Mouse (Mus musculus) kidney, adult 18-20 months (tissue): ENCODE results near the gene 1700025C18Rik.
A peak's percentile ranks its signal among the peaks of the same experiment; 100 is the strongest.

Experiments
- DNase-seq: peaks from one replicate; pipeline ENCODE4 v3.0.0; 2021

1700025C18Rik gene

DNA sequence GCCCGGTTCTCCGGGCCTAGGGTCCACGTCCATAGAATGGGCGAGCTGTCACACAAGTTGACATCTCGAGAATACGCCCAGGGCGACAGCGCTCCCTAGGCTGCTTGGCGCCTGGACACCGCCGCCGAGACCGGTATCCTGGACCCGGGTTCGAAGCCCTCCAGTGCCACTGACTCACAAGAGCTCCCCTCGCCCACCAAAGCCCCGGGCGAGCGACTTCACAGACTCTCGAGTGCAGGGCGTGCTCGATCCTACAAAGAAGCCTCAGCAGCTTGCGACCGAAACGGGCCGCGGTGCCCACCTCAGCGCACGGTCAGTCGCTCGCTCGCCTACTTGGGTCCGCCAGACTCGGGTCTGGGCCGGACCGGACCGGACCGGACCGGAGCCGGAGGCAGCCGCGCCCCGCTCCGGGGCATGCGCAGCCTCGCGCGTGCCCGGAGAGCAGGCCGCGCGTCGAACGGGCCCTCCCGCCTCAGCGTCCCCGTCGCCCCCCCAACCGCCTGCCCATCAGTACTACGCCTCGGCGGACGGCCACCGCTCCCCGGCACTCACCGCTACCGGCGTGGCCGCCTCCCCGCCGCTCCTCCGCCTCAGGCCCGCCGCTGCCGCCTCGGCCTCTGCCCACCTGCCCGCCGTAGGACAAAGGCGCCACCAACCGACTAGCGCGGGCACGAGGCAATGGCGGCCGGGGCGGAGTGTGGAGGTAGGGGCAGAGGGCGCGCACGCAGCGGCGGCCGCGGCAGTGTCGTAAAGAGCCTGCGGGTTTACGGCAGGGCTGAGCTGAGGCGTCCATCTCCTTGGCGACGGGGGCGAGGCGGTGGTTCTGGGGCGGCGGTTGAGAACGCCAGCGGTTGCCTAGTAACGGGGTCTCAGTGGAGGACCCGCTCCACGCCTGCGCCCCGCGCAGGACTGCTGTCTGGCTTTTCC, 56.2 kb downstream of the 1700025C18Rik start, which contains the start of gene Ncoa5:
Ncoa5 (minus strand) TSS at position 737 of the 927 bp plus-strand sequence.
- peak; percentile 98 for DNase-seq

DNA sequence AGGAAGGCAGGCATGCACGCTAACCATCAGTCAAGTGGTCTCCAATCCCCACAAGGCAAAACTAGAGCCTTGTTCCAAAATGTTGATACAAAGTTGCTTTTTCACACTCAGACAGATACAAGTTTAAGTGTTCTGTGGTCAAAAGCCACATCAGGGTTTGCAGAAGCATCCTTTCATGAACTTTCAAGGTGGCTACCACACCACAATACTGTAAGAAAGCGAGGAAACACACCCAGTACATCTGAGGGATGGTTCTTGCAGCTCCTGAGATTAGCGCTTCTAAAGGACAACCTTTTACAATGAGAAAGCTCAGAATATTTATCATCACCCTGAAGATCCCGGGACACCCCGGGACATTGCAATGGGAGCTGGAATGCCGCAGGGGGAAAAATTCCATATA, 57.2 kb downstream of the 1700025C18Rik start:
- no peak for DNase-seq

DNA sequence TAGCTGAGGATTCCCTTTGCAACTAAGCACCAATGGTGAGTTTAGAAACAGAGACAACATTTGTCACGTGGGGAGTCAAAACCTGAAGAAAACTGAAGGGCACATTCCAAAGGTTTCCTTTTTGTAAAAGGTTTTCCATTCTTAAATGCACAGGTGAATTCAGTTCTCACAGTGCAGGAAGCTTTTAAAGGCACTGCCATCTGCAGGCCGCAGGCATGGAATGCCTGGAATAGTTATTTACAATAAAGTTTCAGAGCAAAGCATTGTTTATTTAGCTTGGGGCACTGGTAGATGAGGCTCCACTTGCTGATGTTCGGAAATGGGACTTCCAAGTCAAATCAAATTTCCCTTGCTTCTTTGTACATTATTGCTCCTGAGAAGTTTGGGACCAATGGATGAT, 58.0 kb downstream of the 1700025C18Rik start:
- peak; percentile 13 for DNase-seq
